Mouse (Mus musculus) embryonic facial prominence, embryonic 15.5 days (tissue): ENCODE measurements at regions not wholly inside any gene's neighbourhood (a gene's known extent, or its start where the extent isn't known, plus 50 kb on each side); places are given as distances from the start of the nearest gene placed in this dataset.

ENCODE experiments used
- ATAC-seq: fragments of 200-750 bp; cut with Nextera tagmentation; 2 replicates; pipeline ENCODE4 v1.8.0; 2017; ENCODE audit warnings: low read depth, moderate TSS enrichment; ENCODE audit not compliant: insufficient number of reproducible peaks, low FRiP score, low TSS enrichment
- H3K27ac ChIP-seq: fragments of 300-500 bp; sonication (generic); replicated peaks from 2 replicates; pipeline ENCODE4 v1.5.1; 2015; ENCODE audit warnings: mild to moderate bottlenecking, inconsistent platforms
- H3K27me3 ChIP-seq: fragments of 300-500 bp; sonication (generic); 2 replicates; pipeline ENCODE4 v1.6.1; 2015; ENCODE audit warnings: inconsistent platforms
- H3K36me3 ChIP-seq: fragments of 300-500 bp; sonication (generic); 2 replicates; pipeline ENCODE4 v1.6.1; 2015; ENCODE audit warnings: mild to moderate bottlenecking, inconsistent platforms
- H3K4me1 ChIP-seq: fragments of 300-500 bp; sonication (generic); 2 replicates; pipeline ENCODE4 v1.6.1; 2015; ENCODE audit warnings: inconsistent platforms
- H3K4me2 ChIP-seq: fragments of 300-500 bp; sonication (generic); replicated peaks from 2 replicates; pipeline ENCODE4 v1.6.1; 2015; ENCODE audit warnings: mild to moderate bottlenecking, inconsistent platforms
- H3K4me3 ChIP-seq: fragments of 300-500 bp; sonication (generic); replicated peaks from 2 replicates; pipeline ENCODE4 v1.5.1; 2015; ENCODE audit warnings: mild to moderate bottlenecking, inconsistent platforms
- H3K9ac ChIP-seq: fragments of 300-500 bp; sonication (generic); 2 replicates; pipeline ENCODE4 v1.6.1; 2015; ENCODE audit warnings: inconsistent platforms
- H3K9me3 ChIP-seq: fragments of 300-500 bp; sonication (generic); replicated peaks from 2 replicates; pipeline ENCODE4 v1.6.1; 2016; ENCODE audit warnings: inconsistent platforms
- WGBS: fragments of 180-500 bp; shearing (Covaris S2); methylation state at CpG from one replicate; pipeline ENCODE4 v1.1.7; 2015; 5-methylcytosine and 5-hydroxymethylcytosine counted together

- H3K4me1 ChIP-seq = no peaks in the 10 kb centered on the region; the same call in 1 of the 2 replicates
- no peaks in the 10 kb centered on the region for H3K36me3 ChIP-seq
- H3K27me3 ChIP-seq = no peaks in the 10 kb centered on the region
- H3K9me3 ChIP-seq = no peaks in the 10 kb centered on the region
- WGBS = 50% methylated on average over 9 of the region's 9 CpGs
- H3K4me3 ChIP-seq = no peak overlapping the region
- H3K27ac ChIP-seq = no peak overlapping the region
- H3K9ac ChIP-seq = no peak overlapping the region
- no peak overlapping the region for H3K4me2 ChIP-seq
- no peak for ATAC-seq
Measured at GRCm38 (mm10) chr6:31065419-31065818, 106.5 kb upstream of the Klf14 start.

- Histone ChIP-seq H3K27me3 (no peaks in the 10 kb centered on the region), H3K9ac (no peak overlapping the region), H3K4me1 (peaks cover 9% of the 10 kb centered on the region; the same call in 1 of the 2 replicates), H3K4me2 (no peak overlapping the region), H3K27ac (no peak overlapping the region), H3K4me3 (no peak overlapping the region), H3K36me3 (no peaks in the 10 kb centered on the region), H3K9me3 (no peaks in the 10 kb centered on the region)
- ATAC-seq = no peak
- WGBS = 85% methylated on average over 5 of the region's 5 CpGs
Measured at GRCm38 (mm10) chr6:31066861-31067260, 108.0 kb upstream of the Klf14 start.

- no peak overlapping the region for H3K4me2 ChIP-seq
- H3K27me3 ChIP-seq = no peaks in the 10 kb centered on the region
- H3K36me3 ChIP-seq = no peaks in the 10 kb centered on the region
- no peak overlapping the region for H3K9ac ChIP-seq
- H3K9me3 ChIP-seq = no peaks in the 10 kb centered on the region
- H3K4me1 ChIP-seq = peaks cover 9% of the 10 kb centered on the region; the same call in 1 of the 2 replicates
- no peak overlapping the region for H3K27ac ChIP-seq
- WGBS = 70% methylated on average over 7 of the region's 7 CpGs
- ATAC-seq = no peak
- no peak overlapping the region for H3K4me3 ChIP-seq
Measured at GRCm38 (mm10) chr6:31067453-31067852, 108.6 kb upstream of the Klf14 start.

GRCm38 (mm10) chr6:31069243-31069642 is 110.4 kb upstream of the Klf14 start:
- ATAC-seq = no peak
- no peak overlapping the region for H3K27ac ChIP-seq
- no peak overlapping the region for H3K9ac ChIP-seq
- no peak overlapping the region for H3K4me3 ChIP-seq
- H3K36me3 ChIP-seq = no peaks in the 10 kb centered on the region
- H3K4me2 ChIP-seq = no peak overlapping the region
- no peaks in the 10 kb centered on the region for H3K27me3 ChIP-seq
- peaks cover 9% of the 10 kb centered on the region; the same call in 1 of the 2 replicates for H3K4me1 ChIP-seq
- WGBS = 74% methylated on average over 13 of the region's 13 CpGs
- no peaks in the 10 kb centered on the region for H3K9me3 ChIP-seq

GRCm38 (mm10) chr6:31070537-31070936 is 111.7 kb upstream of the Klf14 start:
- H3K4me2 ChIP-seq = no peak overlapping the region
- H3K4me1 ChIP-seq = peaks cover 18% of the 10 kb centered on the region
- no peak overlapping the region for H3K4me3 ChIP-seq
- H3K9me3 ChIP-seq = no peaks in the 10 kb centered on the region
- no peak overlapping the region for H3K9ac ChIP-seq
- H3K27me3 ChIP-seq = no peaks in the 10 kb centered on the region
- WGBS = 72% methylated on average over 6 of the region's 6 CpGs
- H3K36me3 ChIP-seq = no peaks in the 10 kb centered on the region
- ATAC-seq = no peak
- H3K27ac ChIP-seq = no peak overlapping the region; the same call in 1 of the 2 replicates

- no peak overlapping the region; the same call in 1 of the 2 replicates for H3K27ac ChIP-seq
- H3K27me3 ChIP-seq = no peaks in the 10 kb centered on the region
- peaks cover 22% of the 10 kb centered on the region for H3K4me1 ChIP-seq
- no peak overlapping the region for H3K9ac ChIP-seq
- no peak overlapping the region for H3K4me3 ChIP-seq
- H3K36me3 ChIP-seq = no peaks in the 10 kb centered on the region
- H3K4me2 ChIP-seq = no peak overlapping the region
- H3K9me3 ChIP-seq = no peaks in the 10 kb centered on the region
- 52% methylated on average over 9 of the region's 9 CpGs for WGBS
- no peak for ATAC-seq
Measured at GRCm38 (mm10) chr6:31070966-31071365, 112.1 kb upstream of the Klf14 start.

GRCm38 (mm10) chr6:31072072-31072471 is 113.2 kb upstream of the Klf14 start:
- peaks cover 33% of the 10 kb centered on the region for H3K4me1 ChIP-seq
- H3K27ac ChIP-seq = no peak overlapping the region
- ATAC-seq = no peak
- no peaks in the 10 kb centered on the region for H3K9me3 ChIP-seq
- no peak overlapping the region for H3K9ac ChIP-seq
- no peaks in the 10 kb centered on the region for H3K36me3 ChIP-seq
- no peaks in the 10 kb centered on the region for H3K27me3 ChIP-seq
- H3K4me3 ChIP-seq = no peak overlapping the region
- WGBS = 84% methylated on average over 7 of the region's 7 CpGs
- no peak overlapping the region for H3K4me2 ChIP-seq

- no peak overlapping the region for H3K9ac ChIP-seq
- no peak overlapping the region for H3K4me2 ChIP-seq
- no peaks in the 10 kb centered on the region for H3K9me3 ChIP-seq
- H3K27me3 ChIP-seq = no peaks in the 10 kb centered on the region
- no peaks in the 10 kb centered on the region for H3K36me3 ChIP-seq
- ATAC-seq = no peak
- peaks cover 38% of the 10 kb centered on the region for H3K4me1 ChIP-seq
- H3K27ac ChIP-seq = no peak overlapping the region
- 61% methylated on average over 5 of the region's 5 CpGs for WGBS
- no peak overlapping the region for H3K4me3 ChIP-seq
Measured at GRCm38 (mm10) chr6:31072559-31072958, 113.7 kb upstream of the Klf14 start.

- H3K27ac ChIP-seq = no peak overlapping the region
- H3K4me2 ChIP-seq = no peak overlapping the region
- whole genome bisulfite sequencing = 75% methylated on average over 8 of the region's 8 CpGs
- H3K9me3 ChIP-seq = no peaks in the 10 kb centered on the region
- no peak overlapping the region for H3K4me3 ChIP-seq
- no peaks in the 10 kb centered on the region for H3K36me3 ChIP-seq
- peaks cover 44% of the 10 kb centered on the region for H3K4me1 ChIP-seq
- no peak for ATAC-seq
- H3K9ac ChIP-seq = no peak overlapping the region
- no peaks in the 10 kb centered on the region for H3K27me3 ChIP-seq
Measured at GRCm38 (mm10) chr6:31073338-31073737, 114.5 kb upstream of the Klf14 start.

- Histone ChIP-seq H3K27ac (peak overlapping the region; percentile 81), H3K4me1 (peaks cover 46% of the 10 kb centered on the region), H3K36me3 (no peaks in the 10 kb centered on the region), H3K9me3 (no peaks in the 10 kb centered on the region), H3K27me3 (no peaks in the 10 kb centered on the region), H3K4me2 (no peak overlapping the region), H3K4me3 (no peak overlapping the region), H3K9ac (no peak overlapping the region)
- no peak for ATAC-seq
- WGBS = 35% methylated on average over 9 of the region's 9 CpGs
Measured at GRCm38 (mm10) chr6:31074394-31074793, 115.5 kb upstream of the Klf14 start.

GRCm38 (mm10) chr6:31075209-31075571 is 116.3 kb upstream of the Klf14 start:
- Histone ChIP-seq H3K4me3 (0 out of 2 replicates have a peak overlapping the region, but pooled peaks have one; percentile 6), H3K27ac (peak overlapping the region; percentile 81), H3K9ac (no peak overlapping the region), H3K4me2 (peak overlapping the region; percentile 28), H3K4me1 (peaks cover 50% of the 10 kb centered on the region), H3K27me3 (no peaks in the 10 kb centered on the region), H3K9me3 (no peaks in the 10 kb centered on the region), H3K36me3 (no peaks in the 10 kb centered on the region)
- 15% methylated on average over 2 of the region's 2 CpGs for WGBS
- peak; percentile 44 for ATAC-seq
